Mouse (Mus musculus) liver, embryonic 14.5 days (tissue): ENCODE data around the gene Parn. TPM values are rescaled to one million over a fixed set of nuclear protein-coding genes. Genes with fewer than 3 reads are reported as not detected.

Experiments
- ATAC-seq: fragments of 200-750 bp; cut with Nextera tagmentation; 2 replicates; pipeline ENCODE4 v1.8.0; 2017; ENCODE audit warnings: moderate number of reproducible peaks, mild to moderate bottlenecking, moderate library complexity; ENCODE audit not compliant: insufficient read depth
- DNase-seq, 3 experiments: peaks; one replicate each; pipeline ENCODE4 v3.0.0-alpha.2; 2012 to 2013; ENCODE audit warnings: low read depth in 3 of 3, low spot score in 3 of 3
- H3K27ac ChIP-seq: fragments of 300-500 bp; sonication (generic); 2 replicates; pipeline ENCODE4 v1.5.1; 2014; ENCODE audit warnings: moderate library complexity, mild to moderate bottlenecking, control low read depth, inconsistent platforms
- H3K27me3 ChIP-seq: fragments of 300-500 bp; sonication (generic); 2 replicates; pipeline ENCODE4 v1.6.1; 2014; ENCODE audit warnings: mild to moderate bottlenecking, low read length, moderate library complexity; ENCODE audit not compliant: control insufficient read depth, insufficient read depth
- H3K36me3 ChIP-seq: fragments of 300-500 bp; sonication (generic); replicated peaks from 2 replicates; pipeline ENCODE4 v1.6.1; 2014; ENCODE audit warnings: low read depth; ENCODE audit not compliant: control insufficient read depth, insufficient read depth
- H3K4me1 ChIP-seq, 2 experiments: fragments of 200-500 bp in 1 of 2; fragments of 300-500 bp in 1 of 2; sonication (generic) in 1 of 2; replicated peaks; 2 replicates each; pipeline ENCODE4 v1.6.1; 2012 to 2014; ENCODE audit warnings: antibody characterized with exemption in 1 of 2, inconsistent platforms in 1 of 2, low read length in 1 of 2; ENCODE audit not compliant: control insufficient read depth in 2 of 2, insufficient read depth in 2 of 2
- H3K4me2 ChIP-seq: fragments of 300-500 bp; sonication (generic); 2 replicates; pipeline ENCODE4 v1.6.1; 2014; ENCODE audit warnings: low read depth, mild to moderate bottlenecking, control low read depth, moderate library complexity
- H3K4me3 ChIP-seq, 2 experiments: fragments of 200-500 bp in 1 of 2; fragments of 300-500 bp in 1 of 2; sonication (generic) in 1 of 2; 2 replicates each; pipeline ENCODE4 v1.5.1; 2012 to 2014; ENCODE audit warnings: low read depth in 2 of 2, low read length in 2 of 2, mild to moderate bottlenecking in 2 of 2, control low read depth in 1 of 2, inconsistent platforms in 1 of 2, moderate library complexity in 1 of 2; ENCODE audit not compliant: insufficient read depth in 1 of 2
- H3K9ac ChIP-seq: fragments of 300-500 bp; sonication (generic); replicated peaks from 2 replicates; pipeline ENCODE4 v1.6.1; 2014; ENCODE audit warnings: mild to moderate bottlenecking, control low read depth, moderate library complexity
- H3K9me3 ChIP-seq: fragments of 300-500 bp; sonication (generic); 2 replicates; pipeline ENCODE4 v1.6.1; 2016; ENCODE audit warnings: low read length, mixed read lengths; ENCODE audit not compliant: control insufficient read depth
- CTCF ChIP-seq: IDR thresholded peaks from 2 replicates; pipeline ENCODE4 v1.5.1; 2016; ENCODE audit warnings: antibody characterized with exemption, low read depth, control low read depth
- EP300 ChIP-seq: IDR thresholded peaks from 2 replicates; pipeline ENCODE4 v1.6.1; 2016; ENCODE audit warnings: antibody characterized with exemption, low read depth
- WGBS: fragments of 180-500 bp; shearing (Covaris S2); extraction: QIAGEN DNeasy Blood & Tissue Kit; methylation state at CpG from one replicate; pipeline ENCODE4 v1.1.7; 2014; ENCODE audit not compliant: insufficient replicate concordance; 5-methylcytosine and 5-hydroxymethylcytosine counted together
- polyA plus RNA-seq, 2 experiments: library from polyadenylated mRNA; depleted of rRNA in 1 of 2; stranded (reverse) in 1 of 2; unstranded in 1 of 2; fragments of >200 nt; fragmentation: Nextera tagmentation in 1 of 2; extraction: Ambion mirVana in 1 of 2; gene quantifications; 2 replicates each; pipeline versions ENCODE4 v1.2.1 to v1.2.3; 2012 to 2014

Parn gene
- polyA plus RNA-seq, 2 experiments: 7.1 to 12.9 TPM

- no peak overlapping the region for H3K4me3 ChIP-seq
- TF ChIP-seq EP300 (no peak), CTCF (no peak)
- no peak overlapping the region for H3K4me2 ChIP-seq
- no peak for DNase-seq
- H3K36me3 ChIP-seq: no peaks in the 10 kb centered on the region
- 38% methylated on average over 3 of the region's 3 CpGs for WGBS
- H3K27me3 ChIP-seq: no peaks in the 10 kb centered on the region
- ATAC-seq: no peak
- no peak overlapping the region for H3K9ac ChIP-seq
- H3K27ac ChIP-seq: no peak overlapping the region
- H3K9me3 ChIP-seq: no peaks in the 10 kb centered on the region
- H3K4me1 ChIP-seq: no peaks in the 10 kb centered on the region
Observed at GRCm38 (mm10) chr16:13516214-13516613, 151.8 kb downstream of the Parn start.

GRCm38 (mm10) chr16:13515524-13515923, 152.4 kb downstream of the Parn start:
- ATAC-seq (no peak), DNase-seq (no peak)
- Histone ChIP-seq H3K9ac (no peak overlapping the region), H3K27ac (no peak overlapping the region), H3K4me2 (no peak overlapping the region), H3K27me3 (no peaks in the 10 kb centered on the region), H3K9me3 (no peaks in the 10 kb centered on the region), H3K4me3 (no peak overlapping the region), H3K4me1 (no peaks in the 10 kb centered on the region), H3K36me3 (no peaks in the 10 kb centered on the region)
- WGBS: 65% methylated on average over 7 of the region's 7 CpGs
- TF ChIP-seq EP300 (no peak), CTCF (no peak)

- H3K4me2 ChIP-seq: no peak overlapping the region
- TF ChIP-seq EP300 (no peak), CTCF (no peak)
- H3K9ac ChIP-seq: no peak overlapping the region
- WGBS: 45% methylated on average over 5 of the region's 5 CpGs
- ATAC-seq: no peak
- H3K4me1 ChIP-seq: no peaks in the 10 kb centered on the region
- no peak overlapping the region for H3K4me3 ChIP-seq
- H3K27ac ChIP-seq: no peak overlapping the region
- H3K27me3 ChIP-seq: no peaks in the 10 kb centered on the region
- DNase-seq: no peak
- H3K36me3 ChIP-seq: no peaks in the 10 kb centered on the region
- H3K9me3 ChIP-seq: no peaks in the 10 kb centered on the region
Observed at GRCm38 (mm10) chr16:13505055-13505454, 162.9 kb downstream of the Parn start.

GRCm38 (mm10) chr16:13504476-13504875, 163.5 kb downstream of the Parn start:
- H3K9ac ChIP-seq: no peak overlapping the region
- no peak overlapping the region for H3K4me2 ChIP-seq
- no peak overlapping the region for H3K4me3 ChIP-seq

GRCm38 (mm10) chr16:13498923-13499322, 169.0 kb downstream of the Parn start:
- no peaks in the 10 kb centered on the region for H3K4me1 ChIP-seq
- 63% methylated on average over 3 of the region's 3 CpGs for WGBS
- H3K27ac ChIP-seq: no peak overlapping the region
- DNase-seq (no peak), ATAC-seq (no peak)
- H3K9ac ChIP-seq: no peak overlapping the region
- H3K27me3 ChIP-seq: no peaks in the 10 kb centered on the region
- no peaks in the 10 kb centered on the region for H3K36me3 ChIP-seq
- no peak overlapping the region for H3K4me3 ChIP-seq
- H3K9me3 ChIP-seq: no peaks in the 10 kb centered on the region
- H3K4me2 ChIP-seq: no peak overlapping the region
- TF ChIP-seq EP300: no peak

More at GRCm38 (mm10) chr16:13504476-13504875, 163.5 kb downstream of the Parn start:
- no peak for DNase-seq
- H3K36me3 ChIP-seq: no peaks in the 10 kb centered on the region
- 60% methylated on average over 3 of the region's 3 CpGs for WGBS
- TF ChIP-seq EP300 (no peak), CTCF (no peak)
- no peaks in the 10 kb centered on the region for H3K9me3 ChIP-seq
- H3K27me3 ChIP-seq: no peaks in the 10 kb centered on the region
- no peak for ATAC-seq
- H3K27ac ChIP-seq: no peak overlapping the region
- no peaks in the 10 kb centered on the region for H3K4me1 ChIP-seq

- DNase-seq (no peak), ATAC-seq (no peak)
- Histone ChIP-seq H3K27ac (no peak overlapping the region), H3K4me3 (no peak overlapping the region), H3K4me1 (no peaks in the 10 kb centered on the region), H3K27me3 (no peaks in the 10 kb centered on the region), H3K9me3 (no peaks in the 10 kb centered on the region), H3K9ac (no peak overlapping the region), H3K36me3 (no peaks in the 10 kb centered on the region), H3K4me2 (no peak overlapping the region)
- 68% methylated on average over 3 of the region's 3 CpGs for WGBS
- no peak for TF ChIP-seq CTCF
- TF ChIP-seq EP300: no peak
Observed at GRCm38 (mm10) chr16:13493981-13494380, 174.0 kb downstream of the Parn start.
